Mouse (Mus musculus) neural tube, embryonic 14.5 days (tissue): ENCODE measurements around the gene Stub1. TPM values are rescaled to one million over a fixed set of nuclear protein-coding genes. Genes with fewer than 3 reads are reported as not detected.

ENCODE experiments used
- ATAC-seq: fragments of 200-750 bp; cut with Nextera tagmentation; 2 replicates; pipeline ENCODE4 v1.8.0; 2017; ENCODE audit warnings: low read depth, mild to moderate bottlenecking, moderate TSS enrichment, moderate library complexity
- H3K27ac ChIP-seq: fragments of 300-500 bp; sonication (generic); 2 replicates; pipeline ENCODE4 v1.5.1; 2014; ENCODE audit warnings: low read depth, mild to moderate bottlenecking, control low read depth, low read length, moderate library complexity, mixed read lengths
- H3K27me3 ChIP-seq: fragments of 300-500 bp; sonication (generic); 2 replicates; pipeline ENCODE4 v1.6.1; 2014; ENCODE audit warnings: low read length; ENCODE audit not compliant: control insufficient read depth, insufficient read depth
- H3K36me3 ChIP-seq: fragments of 300-500 bp; sonication (generic); 2 replicates; pipeline ENCODE4 v1.6.1; 2014; ENCODE audit warnings: low read length, mixed read lengths; ENCODE audit not compliant: control insufficient read depth, insufficient read depth
- H3K4me1 ChIP-seq: fragments of 300-500 bp; sonication (generic); 2 replicates; pipeline ENCODE4 v1.6.1; 2014; ENCODE audit warnings: low read length; ENCODE audit not compliant: control insufficient read depth, insufficient read depth
- H3K4me2 ChIP-seq: fragments of 300-500 bp; sonication (generic); 2 replicates; pipeline ENCODE4 v1.6.1; 2014; ENCODE audit warnings: mild to moderate bottlenecking, low read depth, low read length, control low read depth
- H3K4me3 ChIP-seq: fragments of 300-500 bp; sonication (generic); 2 replicates; pipeline ENCODE4 v1.5.1; 2014; ENCODE audit warnings: low read depth, low read length, control low read depth, mixed read lengths
- H3K9ac ChIP-seq: fragments of 300-500 bp; sonication (generic); replicated peaks from 2 replicates; pipeline ENCODE4 v1.6.1; 2014; ENCODE audit warnings: low read depth, mild to moderate bottlenecking, control low read depth, low read length, mixed read lengths
- H3K9me3 ChIP-seq: fragments of 300-500 bp; sonication (generic); 2 replicates; pipeline ENCODE4 v1.6.1; 2016; ENCODE audit warnings: low read length; ENCODE audit not compliant: control insufficient read depth
- WGBS: fragments of 180-500 bp; shearing (Covaris S2); extraction: QIAGEN DNeasy Blood & Tissue Kit; methylation state at CpG from one replicate; pipeline ENCODE4 v1.1.7; 2014; 5-methylcytosine and 5-hydroxymethylcytosine counted together
- polyA plus RNA-seq: library from polyadenylated mRNA; unstranded; fragments of >200 nt; fragmentation: Nextera tagmentation; extraction: Ambion mirVana; gene quantifications from 2 replicates; pipeline ENCODE4 v1.2.1, GENCODE M21; 2014

Stub1 gene
- polyA plus RNA-seq, 1 experiment from 2014 or later: 351 TPM

DNA sequence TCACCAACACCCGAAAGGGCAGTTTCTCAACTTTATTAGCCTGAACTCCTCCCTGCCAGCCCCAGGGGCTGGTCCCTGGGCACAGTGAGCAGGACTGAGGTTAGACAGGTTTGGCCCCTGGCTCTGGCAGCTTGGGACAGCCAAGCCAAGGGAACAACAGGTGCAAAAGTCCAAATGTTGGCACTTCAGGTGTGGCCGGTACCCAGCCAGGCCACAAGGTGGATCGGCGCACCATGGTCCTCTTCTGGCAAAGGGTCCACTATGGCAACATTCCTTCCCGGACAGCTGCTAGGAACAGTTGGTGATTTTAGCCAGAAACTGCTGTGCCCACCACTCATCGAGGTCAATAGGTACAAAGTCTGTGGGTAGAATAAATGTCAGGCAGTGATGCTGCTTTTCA, 30.5 kb upstream of the Stub1 start:
- no peaks in the 10 kb centered on the region for H3K36me3 ChIP-seq
- no peaks in the 10 kb centered on the region for H3K9me3 ChIP-seq
- H3K4me3 ChIP-seq: no peak overlapping the region
- no peak overlapping the region for H3K4me2 ChIP-seq
- no peak overlapping the region for H3K9ac ChIP-seq
- no peak overlapping the region for H3K27ac ChIP-seq
- WGBS: 89% methylated on average over 6 of the region's 6 CpGs
- H3K4me1 ChIP-seq: peaks cover 14% of the 10 kb centered on the region
- no peaks in the 10 kb centered on the region for H3K27me3 ChIP-seq
- ATAC-seq: no peak

DNA sequence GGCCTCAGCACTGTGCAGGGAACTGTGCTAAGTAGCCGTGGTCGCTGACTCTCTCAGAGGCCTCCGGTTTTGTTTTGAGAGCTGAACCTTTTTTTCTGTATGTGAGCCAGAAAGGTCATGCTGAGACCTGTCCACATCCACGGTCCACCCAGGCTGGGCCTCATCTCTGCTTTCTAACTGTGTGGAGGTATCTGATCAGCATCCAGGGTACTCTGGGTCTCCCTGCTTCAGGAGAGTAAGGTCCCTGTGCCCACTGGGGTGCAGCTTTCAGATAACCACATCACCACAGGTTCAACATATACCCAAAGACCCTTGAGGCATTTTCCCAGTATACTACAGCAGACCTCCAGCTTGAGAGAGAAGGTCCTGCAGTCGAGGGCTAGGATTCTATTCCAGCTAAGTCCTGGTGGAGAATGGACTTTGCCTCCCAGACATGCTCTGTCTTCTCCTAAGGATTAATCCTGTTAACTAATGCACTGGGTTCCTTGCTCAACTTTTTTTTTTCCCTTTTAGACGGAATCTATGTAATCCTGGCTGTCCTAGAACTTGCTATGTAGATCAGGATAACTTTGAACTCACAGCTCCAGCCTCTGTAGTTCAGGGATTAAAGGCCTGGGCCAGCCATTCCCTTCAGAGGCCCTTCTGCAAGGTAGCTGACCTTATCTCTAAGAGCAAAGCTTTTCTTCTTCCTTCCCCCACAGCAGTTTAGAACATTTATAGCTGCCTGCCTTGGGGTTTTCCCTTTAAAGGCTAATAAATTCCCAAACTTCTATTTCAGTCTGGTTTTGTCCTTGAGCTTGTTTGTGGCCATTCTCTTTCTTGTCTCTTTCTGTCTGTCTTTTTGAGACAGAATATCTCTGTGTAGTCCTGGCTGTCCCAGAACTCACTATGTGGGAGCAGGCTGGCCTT, 28.8 kb upstream of the Stub1 start:
- Histone ChIP-seq H3K4me2 (peak overlapping the region; percentile 89), H3K36me3 (no peaks in the 10 kb centered on the region), H3K4me1 (peaks cover 8% of the 10 kb centered on the region), H3K27ac (peak overlapping the region; percentile 74), H3K9me3 (no peaks in the 10 kb centered on the region), H3K4me3 (peak overlapping the region; percentile 60), H3K27me3 (no peaks in the 10 kb centered on the region), H3K9ac (peak overlapping the region; percentile 79)
- 14% methylated on average over 6 of the region's 6 CpGs for WGBS
- ATAC-seq: 0 out of 2 replicates have a peak, but pooled peaks have one; percentile 22

DNA sequence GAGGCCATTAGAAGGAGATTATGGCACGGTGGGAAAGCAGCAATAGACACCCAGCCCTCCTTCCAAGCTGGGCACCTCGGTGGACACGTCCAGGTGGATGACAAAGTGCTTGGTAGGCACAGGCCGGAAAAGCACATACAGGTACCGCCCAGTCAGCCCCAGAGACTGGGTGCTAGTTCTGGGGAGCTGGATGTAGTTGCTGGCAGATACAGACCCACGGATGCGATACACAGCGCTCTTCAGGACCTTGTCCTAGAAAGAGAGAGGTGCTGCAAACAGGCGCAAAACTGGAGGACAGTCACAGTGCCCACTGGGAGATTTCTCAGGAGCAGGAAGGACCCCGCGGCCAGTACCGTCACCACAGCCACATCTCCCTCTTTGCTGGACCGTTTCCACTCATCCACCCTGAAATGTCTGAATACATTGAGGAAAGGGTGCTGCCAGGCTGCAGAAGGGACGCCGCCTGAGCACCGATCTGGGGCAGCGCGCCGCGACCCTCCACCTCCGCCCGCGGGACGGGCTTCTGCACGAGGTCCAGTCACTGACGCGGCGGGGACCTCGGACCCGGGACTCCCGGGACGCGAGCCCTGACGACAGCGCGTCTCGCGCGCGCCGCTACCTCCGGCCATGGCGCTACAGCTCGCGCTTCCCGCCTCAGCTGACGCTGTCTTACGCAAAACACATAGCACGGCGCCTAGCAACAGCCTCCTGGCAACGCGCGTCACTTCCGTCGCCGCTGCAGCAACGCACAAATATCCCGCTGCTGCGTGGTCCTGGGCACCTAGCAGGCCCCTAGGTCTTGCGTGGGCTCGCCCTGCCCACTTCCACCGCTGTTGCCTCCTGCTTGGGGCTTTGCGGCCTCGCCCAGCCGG, 27.9 kb upstream of the Stub1 start, which contains the start of gene Wdr90:
Gene Wdr90, minus strand, starts transcription at position 670 of the 872 bp plus-strand sequence.
- Histone ChIP-seq H3K4me3 (peak within 1 kb of the TSS; percentile 60), H3K9me3 (no peaks in the 10 kb centered on the region), H3K27ac (peak within 1 kb of the TSS; percentile 74), H3K4me2 (peak within 1 kb of the TSS; percentile 89), H3K36me3 (no peaks in the 10 kb centered on the region), H3K9ac (peak within 1 kb of the TSS; percentile 79), H3K4me1 (peaks cover 8% of the 10 kb centered on the region), H3K27me3 (no peaks in the 10 kb centered on the region)
- WGBS: 4% methylated on average over 65 of the region's 65 CpGs
- ATAC-seq: peak; percentile 94

DNA sequence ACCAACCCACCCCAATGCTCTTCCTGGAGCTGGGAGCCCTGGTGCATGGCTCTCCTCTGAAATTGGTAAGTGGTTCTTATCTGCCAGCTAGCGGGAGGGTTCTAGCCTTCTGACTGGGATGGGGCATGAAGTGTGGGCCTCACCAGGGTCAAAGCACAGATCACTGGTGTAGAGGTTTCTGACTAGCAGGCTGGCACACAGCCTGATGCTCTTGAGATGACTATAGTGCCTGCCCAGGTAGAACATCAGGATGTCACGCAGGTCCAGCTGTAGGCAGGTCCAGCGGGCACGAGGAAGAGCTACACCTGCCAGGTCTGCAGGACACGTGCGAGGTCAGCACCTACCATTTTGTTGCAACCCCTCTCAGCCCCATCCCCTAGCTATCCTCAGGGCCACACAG, 27.0 kb upstream of the Stub1 start:
- H3K27ac ChIP-seq: no peak overlapping the region

DNA sequence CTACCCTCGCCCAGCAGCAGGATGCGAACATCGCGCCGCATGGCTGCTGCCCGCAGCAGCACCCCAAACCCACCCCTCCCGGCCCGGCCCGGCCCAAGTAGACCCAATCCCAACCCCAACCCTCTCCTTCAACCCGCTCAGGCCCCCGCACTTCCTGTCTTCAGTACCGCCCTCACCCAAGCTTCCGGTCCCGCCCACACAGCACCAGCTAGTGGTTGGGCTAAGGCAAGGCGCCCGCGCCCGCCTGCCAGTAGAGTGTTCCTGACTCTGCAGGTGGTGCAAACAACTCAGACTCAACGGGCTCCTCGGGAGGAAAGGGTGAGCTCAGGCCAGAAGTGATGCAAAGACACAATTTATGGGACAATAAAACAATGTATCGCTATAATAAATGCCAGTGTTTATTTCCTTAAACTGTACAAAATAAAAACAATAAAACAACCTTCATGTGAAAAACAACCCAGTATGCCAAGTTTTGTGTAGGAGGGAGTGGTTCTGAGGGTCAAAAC, 11.2 kb upstream of the Stub1 start, which contains the start of gene Rhot2:
Gene Rhot2, minus strand, starts transcription at position 456 of the 506 bp plus-strand sequence.
- Histone ChIP-seq H3K36me3 (peaks cover 32% of the 10 kb centered on the region), H3K4me1 (peaks cover 12% of the 10 kb centered on the region; the same call in 1 of the 2 replicates), H3K9me3 (no peaks in the 10 kb centered on the region), H3K27me3 (no peaks in the 10 kb centered on the region), H3K9ac (peak within 1 kb of the TSS; percentile 67), H3K4me3 (peak within 1 kb of the TSS; percentile 81), H3K27ac (peak within 1 kb of the TSS; percentile 64), H3K4me2 (peak within 1 kb of the TSS; percentile 93)
- under 1% methylated on average over 21 of the region's 21 CpGs for WGBS
- ATAC-seq: peak; percentile 95

More for the DNA sequence above, 27.0 kb upstream of the Stub1 start:
- Histone ChIP-seq H3K4me2 (no peak overlapping the region), H3K36me3 (no peaks in the 10 kb centered on the region), H3K4me1 (peaks cover 8% of the 10 kb centered on the region), H3K9me3 (no peaks in the 10 kb centered on the region), H3K9ac (no peak overlapping the region), H3K4me3 (no peak overlapping the region), H3K27me3 (no peaks in the 10 kb centered on the region)
- 95% methylated on average over 6 of the region's 6 CpGs for WGBS
- no peak for ATAC-seq

DNA sequence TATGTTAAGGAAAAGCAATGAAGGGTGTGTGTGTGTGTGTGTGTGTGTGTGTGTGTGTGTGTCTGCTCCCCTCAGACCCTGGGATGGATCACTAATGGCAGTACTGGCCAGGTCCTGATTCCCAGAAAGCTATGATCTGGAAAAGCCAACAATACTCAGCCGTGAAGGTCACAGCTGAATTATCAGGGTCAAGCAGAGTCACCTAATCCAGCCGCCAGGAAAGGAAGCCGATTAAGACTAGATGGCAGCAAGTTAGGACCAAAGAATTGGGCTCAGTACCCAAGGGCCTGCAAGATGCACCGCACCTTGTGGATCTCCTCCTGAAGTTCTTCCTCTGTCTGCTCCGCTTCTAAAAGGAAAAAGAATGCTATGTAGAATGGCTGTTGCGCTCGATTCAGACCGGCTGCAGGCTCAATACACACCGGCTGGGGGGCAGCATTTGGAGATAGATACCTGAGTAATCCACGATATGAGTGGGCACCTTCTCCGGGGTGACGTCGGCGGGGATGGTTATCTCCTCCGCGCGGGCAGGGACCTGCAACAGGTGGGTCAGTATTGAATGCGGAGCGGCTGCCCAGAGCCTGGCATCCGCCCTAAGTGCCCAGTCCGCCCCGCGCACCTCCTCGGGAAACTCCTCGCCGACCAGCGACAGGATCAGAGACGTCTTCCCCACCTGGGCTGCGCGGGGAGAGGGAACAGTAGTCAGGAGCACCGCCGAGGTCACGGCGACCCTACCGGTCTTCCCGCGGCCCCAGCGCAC, 10.6 kb upstream of the Stub1 start:
- H3K36me3 ChIP-seq: peaks cover 34% of the 10 kb centered on the region
- H3K4me1 ChIP-seq: peaks cover 12% of the 10 kb centered on the region; the same call in 1 of the 2 replicates
- peak; percentile 42 for ATAC-seq
- H3K27ac ChIP-seq: peak overlapping the region; percentile 64
- no peaks in the 10 kb centered on the region for H3K27me3 ChIP-seq
- peak overlapping the region; percentile 81 for H3K4me3 ChIP-seq
- peak overlapping the region; percentile 67 for H3K9ac ChIP-seq
- WGBS: 4% methylated on average over 38 of the region's 38 CpGs
- H3K9me3 ChIP-seq: no peaks in the 10 kb centered on the region
- peak overlapping the region; percentile 93 for H3K4me2 ChIP-seq

DNA sequence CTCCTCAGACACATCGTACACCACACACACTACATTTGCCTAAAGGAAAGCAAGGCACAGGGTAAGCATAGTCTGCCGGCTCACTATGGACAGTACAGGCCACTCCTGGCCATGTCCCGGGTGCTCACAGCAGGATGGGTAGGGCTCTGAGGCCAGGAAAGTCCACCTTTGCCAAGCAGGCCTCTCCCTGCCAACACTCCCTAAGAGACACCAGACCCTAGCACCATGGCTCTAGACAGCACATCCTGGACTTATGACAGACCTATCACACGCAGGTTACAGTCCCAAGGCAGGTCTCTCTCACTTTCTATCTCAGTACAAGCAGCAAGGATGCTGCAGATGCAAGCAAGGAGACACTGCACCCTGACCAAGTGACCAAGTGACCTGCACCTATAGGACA, 9.9 kb upstream of the Stub1 start:
- WGBS: 95% methylated on average over 4 of the region's 4 CpGs
- Histone ChIP-seq H3K27me3 (no peaks in the 10 kb centered on the region), H3K27ac (no peak overlapping the region), H3K9me3 (no peaks in the 10 kb centered on the region), H3K36me3 (peaks cover 34% of the 10 kb centered on the region), H3K4me2 (peak overlapping the region; percentile 93; the same call in 1 of the 2 replicates), H3K4me3 (peak overlapping the region; percentile 81; the same call in 1 of the 2 replicates), H3K4me1 (peaks cover 12% of the 10 kb centered on the region; the same call in 1 of the 2 replicates), H3K9ac (no peak overlapping the region)
- ATAC-seq: no peak

DNA sequence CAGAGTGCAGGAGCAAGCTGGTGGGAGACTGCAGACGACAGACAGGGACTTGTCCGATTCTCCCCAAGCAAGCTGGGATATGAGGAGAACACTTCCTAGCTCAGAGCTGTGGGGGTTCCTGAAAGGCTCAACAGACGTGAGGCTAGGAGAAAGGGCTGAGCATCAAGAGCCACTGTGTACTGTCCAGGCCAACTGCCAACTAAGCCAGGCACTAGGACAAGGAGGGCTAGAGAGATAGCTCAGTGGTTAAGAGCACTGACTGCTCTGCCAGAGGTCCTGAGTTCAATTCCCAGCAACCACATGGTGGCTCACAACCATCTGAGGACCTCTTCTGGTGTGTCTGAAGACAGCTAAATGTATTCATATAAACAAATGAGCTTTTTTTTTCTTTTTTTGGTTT, 9.3 kb upstream of the Stub1 start:
- Histone ChIP-seq H3K4me2 (no peak overlapping the region), H3K4me3 (no peak overlapping the region), H3K4me1 (peaks cover 14% of the 10 kb centered on the region; the same call in 1 of the 2 replicates), H3K27me3 (no peaks in the 10 kb centered on the region), H3K27ac (no peak overlapping the region), H3K9ac (no peak overlapping the region), H3K36me3 (peaks cover 32% of the 10 kb centered on the region), H3K9me3 (no peaks in the 10 kb centered on the region)
- 90% methylated on average over 3 of the region's 3 CpGs for WGBS
- no peak for ATAC-seq
